Mouse (Mus musculus): ENCODE results near the gene Yod1.

DNA sequence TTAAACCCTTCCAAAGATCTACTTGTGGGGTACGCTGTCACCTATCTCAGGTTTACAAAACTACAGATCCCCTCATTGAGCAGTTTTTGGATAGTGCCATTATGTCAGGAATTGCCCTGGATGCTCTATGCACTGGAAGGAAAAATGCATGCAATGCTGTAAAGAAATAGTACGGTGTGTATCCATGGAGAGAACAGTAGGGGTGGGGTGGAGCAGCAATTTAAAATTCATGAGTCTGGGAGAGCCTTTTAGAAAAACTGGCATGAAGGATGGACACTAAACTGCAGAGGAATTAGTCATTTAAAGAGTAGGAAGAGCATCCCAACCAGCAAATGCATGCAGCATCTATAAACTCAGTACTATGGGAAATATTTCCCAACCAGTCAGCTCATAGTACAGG lies 9.3 kb downstream of the Yod1 start:
- TF ChIP-seq CTCF (IDR thresholded peaks at IDR 0.05; ENCODE audit: borderline replicate concordance, control insufficient read depth, extremely low read depth, insufficient read depth, low read length, poor library complexity) (no peak), POLR2A (IDR thresholded peaks at IDR 0.05; ENCODE audit: control insufficient read depth, extremely low read depth, insufficient read depth, low read length, poor library complexity) (no peak)

All from thymus, adult 2 months (tissue).